Mouse (Mus musculus): ENCODE measurements around the gene Atp5d. TPM values are rescaled to one million over a fixed set of nuclear protein-coding genes. Genes with fewer than 3 reads are reported as not detected.
A peak's percentile ranks its signal among the peaks of the same experiment; 100 is the strongest.
"Not testable (repeated sequence)": the region's sequence is repeated elsewhere in the genome, so short reads cannot be mapped to it uniquely, and the experiment has no call there.

The Atp5d gene
- polyA plus RNA-seq, 1 experiment from 2014 or later, result 426 TPM

DNA sequence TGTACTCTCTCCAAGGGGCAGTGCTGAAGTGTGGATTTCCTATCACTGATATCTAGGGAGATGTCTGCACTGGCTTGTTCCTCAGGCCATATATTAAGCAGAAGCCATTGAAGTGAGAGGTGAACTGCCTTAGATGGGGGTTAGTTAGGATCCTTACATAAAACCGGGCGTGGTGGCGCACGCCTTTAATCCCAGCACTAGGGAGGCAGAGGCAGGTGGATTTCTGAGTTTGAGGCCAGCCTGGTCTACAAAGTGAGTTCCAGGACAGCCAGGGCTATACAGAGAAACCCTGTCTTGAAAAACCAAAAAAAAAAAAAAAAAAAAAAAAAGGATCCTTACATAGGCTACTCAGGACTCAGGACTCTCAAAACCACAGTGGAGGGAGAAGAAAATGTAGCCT lies 27.7 kb downstream of the Atp5d start:
- Histone ChIP-seq H3K36me3 (ENCODE audit: control insufficient read depth, insufficient read depth, low read length) (peaks cover 13% of the 10 kb centered on the region; the same call in 1 of the 2 replicates), H3K4me1 (ENCODE audit: control insufficient read depth, insufficient read depth, low read length) (peaks cover 42% of the 10 kb centered on the region)
- H3K4me2 ChIP-seq (ENCODE audit: low read depth, severe bottlenecking); H3K4me3 ChIP-seq (ENCODE audit: low read depth, low read length); H3K27ac ChIP-seq (replicated peaks; ENCODE audit: low read depth, low read length); H3K27me3 ChIP-seq (ENCODE audit: control insufficient read depth, insufficient read depth, low read length); H3K9me3 ChIP-seq (ENCODE audit: control insufficient read depth, low read length); ATAC-seq (ENCODE audit: insufficient number of reproducible peaks, low FRiP score, low TSS enrichment, low read depth); DNase-seq (ENCODE audit: low spot score); H3K9ac ChIP-seq (ENCODE audit: low read length): not testable (repeated sequence)
- 74% methylated on average over 4 of the region's 4 CpGs for WGBS

DNA sequence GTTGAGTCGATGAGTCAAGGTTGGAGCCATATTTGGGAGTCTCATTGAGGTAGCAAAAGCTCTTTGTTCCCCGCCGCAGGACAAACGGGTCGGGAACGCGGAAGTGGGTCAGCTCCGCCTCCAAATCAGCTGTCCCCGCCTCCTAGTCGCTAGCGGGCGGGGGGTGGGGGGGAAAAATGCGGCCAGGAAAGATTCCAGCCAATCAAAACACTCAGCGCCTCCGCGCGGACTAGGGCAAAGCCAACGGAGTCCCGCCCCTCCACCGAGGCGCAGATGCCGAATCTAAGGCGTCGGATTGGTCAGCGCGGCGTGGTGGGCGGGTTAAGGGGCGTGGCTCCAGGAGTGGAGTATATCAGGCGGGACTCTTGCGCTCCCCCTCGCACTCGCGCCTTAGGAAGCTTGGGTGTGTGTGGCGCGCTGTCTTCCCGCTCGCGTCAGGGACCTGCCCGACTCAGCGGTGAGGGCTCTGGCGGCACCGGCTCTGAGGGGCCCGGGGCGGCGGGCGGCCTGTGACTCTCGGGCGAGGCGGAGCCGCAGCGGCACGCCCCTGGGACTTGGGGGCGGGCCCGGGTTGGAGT lies 29.1 kb downstream of the Atp5d start:
- H3K9me3 ChIP-seq (ENCODE audit: control insufficient read depth, low read length), result no peaks in the 10 kb centered on the region
- ATAC-seq (ENCODE audit: insufficient number of reproducible peaks, low FRiP score, low TSS enrichment, low read depth) (peak; percentile 89), DNase-seq (ENCODE audit: low spot score) (peak; percentile 99)
- H3K27me3 ChIP-seq (ENCODE audit: control insufficient read depth, insufficient read depth, low read length), result no peaks in the 10 kb centered on the region
- WGBS, result 1% methylated on average over 46 of the region's 55 CpGs
- peak overlapping the region; percentile 99 for H3K9ac ChIP-seq (ENCODE audit: low read length)
- H3K4me1 ChIP-seq (ENCODE audit: control insufficient read depth, insufficient read depth, low read length), result peaks cover 39% of the 10 kb centered on the region
- H3K36me3 ChIP-seq (ENCODE audit: control insufficient read depth, insufficient read depth, low read length), result peaks cover 19% of the 10 kb centered on the region
- H3K27ac ChIP-seq (replicated peaks; ENCODE audit: low read depth, low read length), result peak overlapping the region; percentile 99
- H3K4me2 ChIP-seq (ENCODE audit: low read depth, severe bottlenecking), result peak overlapping the region; percentile 85
- peak overlapping the region; percentile 92 for H3K4me3 ChIP-seq (ENCODE audit: low read depth, low read length)

DNA sequence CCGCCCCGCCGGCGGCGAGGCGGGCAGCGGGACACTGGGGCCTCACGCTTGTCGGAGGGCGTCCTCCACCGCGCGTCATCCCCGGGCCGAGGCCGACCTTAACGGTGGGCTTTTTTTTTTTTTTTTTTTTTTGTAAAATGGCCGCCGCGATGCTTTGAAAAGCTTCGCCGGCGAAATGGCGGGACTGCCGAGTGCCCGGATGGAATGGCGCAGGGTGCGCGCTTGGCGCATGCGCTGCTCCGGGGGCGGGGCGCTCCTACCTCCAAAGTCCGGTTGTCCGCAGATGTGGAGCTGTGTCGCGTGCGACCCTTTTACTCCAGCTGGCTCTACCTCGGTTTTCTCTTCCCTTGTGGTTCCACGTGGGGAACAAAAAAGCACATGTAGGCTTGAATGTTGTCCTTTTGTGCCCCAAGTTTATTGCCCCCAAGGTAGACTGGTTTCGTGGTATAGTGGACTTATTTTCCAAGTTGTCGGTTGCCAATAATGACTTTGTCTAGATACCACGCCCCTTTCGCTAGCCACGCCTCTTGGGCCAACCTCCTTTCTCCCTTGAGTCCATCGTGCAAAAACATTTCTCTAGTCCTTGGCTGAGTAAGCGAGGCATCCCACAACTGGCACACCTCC lies 29.7 kb downstream of the Atp5d start:
- H3K4me3 ChIP-seq (ENCODE audit: low read depth, low read length), result peak overlapping the region; percentile 92
- H3K27me3 ChIP-seq (ENCODE audit: control insufficient read depth, insufficient read depth, low read length), result no peaks in the 10 kb centered on the region
- H3K9ac ChIP-seq (ENCODE audit: low read length), result peak overlapping the region; percentile 99
- peaks cover 19% of the 10 kb centered on the region for H3K36me3 ChIP-seq (ENCODE audit: control insufficient read depth, insufficient read depth, low read length)
- no peaks in the 10 kb centered on the region for H3K9me3 ChIP-seq (ENCODE audit: control insufficient read depth, low read length)
- DNase-seq (ENCODE audit: low spot score) (peak; percentile 97), ATAC-seq (ENCODE audit: insufficient number of reproducible peaks, low FRiP score, low TSS enrichment, low read depth) (peak; percentile 52)
- peaks cover 34% of the 10 kb centered on the region for H3K4me1 ChIP-seq (ENCODE audit: control insufficient read depth, insufficient read depth, low read length)
- WGBS, result under 1% methylated on average over 48 of the region's 48 CpGs
- peak overlapping the region; percentile 85 for H3K4me2 ChIP-seq (ENCODE audit: low read depth, severe bottlenecking)
- peak overlapping the region; percentile 99 for H3K27ac ChIP-seq (replicated peaks; ENCODE audit: low read depth, low read length)

DNA sequence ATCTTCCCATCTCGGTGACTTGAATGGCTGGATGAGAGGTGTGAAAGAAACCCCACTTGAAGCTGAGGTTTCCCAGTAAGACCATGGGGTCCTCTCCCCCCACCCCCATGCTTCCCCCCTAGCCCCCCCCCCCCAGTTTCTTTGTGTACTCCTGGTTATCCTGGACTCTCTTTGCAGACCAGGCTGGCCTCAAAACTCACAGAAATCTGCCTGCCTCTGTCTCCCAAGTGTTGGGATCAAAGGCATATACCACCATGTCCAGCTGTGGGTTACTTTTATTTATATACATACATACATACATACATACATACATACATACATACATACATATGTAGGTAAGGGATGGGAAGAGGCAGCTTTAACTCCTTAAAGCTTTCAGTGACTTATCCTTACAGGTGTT lies 30.6 kb downstream of the Atp5d start:
- Histone ChIP-seq H3K4me3 (ENCODE audit: low read depth, low read length) (peak overlapping the region; percentile 92; the same call in 1 of the 2 replicates), H3K27ac (replicated peaks; ENCODE audit: low read depth, low read length) (no peak overlapping the region), H3K27me3 (ENCODE audit: control insufficient read depth, insufficient read depth, low read length) (no peaks in the 10 kb centered on the region), H3K4me2 (ENCODE audit: low read depth, severe bottlenecking) (peak overlapping the region; percentile 85), H3K36me3 (ENCODE audit: control insufficient read depth, insufficient read depth, low read length) (peaks cover 19% of the 10 kb centered on the region), H3K9ac (ENCODE audit: low read length) (no peak overlapping the region; the same call in 1 of the 2 replicates), H3K4me1 (ENCODE audit: control insufficient read depth, insufficient read depth, low read length) (peaks cover 32% of the 10 kb centered on the region), H3K9me3 (ENCODE audit: control insufficient read depth, low read length) (no peaks in the 10 kb centered on the region)
- 79% methylated on average over 1 of the region's 1 CpGs for WGBS
- ATAC-seq (ENCODE audit: insufficient number of reproducible peaks, low FRiP score, low TSS enrichment, low read depth) (no peak), DNase-seq (ENCODE audit: low spot score) (no peak)

GRCm38 (mm10) chr10:80169651-80170050 lies 31.2 kb downstream of the Atp5d start:
- peaks cover 26% of the 10 kb centered on the region for H3K4me1 ChIP-seq (ENCODE audit: control insufficient read depth, insufficient read depth, low read length)

DNA sequence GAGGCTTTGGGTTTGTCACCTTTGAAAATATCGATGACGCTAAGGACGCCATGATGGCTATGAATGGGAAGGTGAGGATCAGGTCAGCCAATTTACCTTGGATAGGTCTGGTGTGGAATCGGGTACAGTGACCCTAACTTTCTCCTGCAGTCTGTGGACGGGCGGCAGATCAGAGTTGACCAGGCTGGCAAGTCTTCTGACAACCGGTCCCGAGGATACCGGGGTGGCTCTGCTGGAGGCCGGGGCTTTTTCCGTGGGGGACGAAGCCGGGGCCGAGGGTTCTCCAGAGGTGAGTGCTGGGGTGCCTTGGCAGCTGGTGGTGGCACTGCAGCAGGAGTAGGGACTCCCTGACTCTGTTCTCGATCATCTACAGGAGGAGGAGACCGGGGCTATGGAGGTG lies 31.6 kb downstream of the Atp5d start:
- no peak overlapping the region for H3K4me2 ChIP-seq (ENCODE audit: low read depth, severe bottlenecking)
- no peak overlapping the region for H3K4me3 ChIP-seq (ENCODE audit: low read depth, low read length)

More at GRCm38 (mm10) chr10:80169651-80170050, 31.2 kb downstream of the Atp5d start:
- Histone ChIP-seq H3K9me3 (ENCODE audit: control insufficient read depth, low read length) (no peaks in the 10 kb centered on the region), H3K4me3 (ENCODE audit: low read depth, low read length) (no peak overlapping the region), H3K27ac (replicated peaks; ENCODE audit: low read depth, low read length) (no peak overlapping the region), H3K27me3 (ENCODE audit: control insufficient read depth, insufficient read depth, low read length) (no peaks in the 10 kb centered on the region), H3K9ac (ENCODE audit: low read length) (no peak overlapping the region), H3K4me2 (ENCODE audit: low read depth, severe bottlenecking) (no peak overlapping the region), H3K36me3 (ENCODE audit: control insufficient read depth, insufficient read depth, low read length) (peaks cover 19% of the 10 kb centered on the region)
- 90% methylated on average over 7 of the region's 7 CpGs for WGBS
- DNase-seq (ENCODE audit: low spot score) (no peak), ATAC-seq (ENCODE audit: insufficient number of reproducible peaks, low FRiP score, low TSS enrichment, low read depth) (no peak)

DNA sequence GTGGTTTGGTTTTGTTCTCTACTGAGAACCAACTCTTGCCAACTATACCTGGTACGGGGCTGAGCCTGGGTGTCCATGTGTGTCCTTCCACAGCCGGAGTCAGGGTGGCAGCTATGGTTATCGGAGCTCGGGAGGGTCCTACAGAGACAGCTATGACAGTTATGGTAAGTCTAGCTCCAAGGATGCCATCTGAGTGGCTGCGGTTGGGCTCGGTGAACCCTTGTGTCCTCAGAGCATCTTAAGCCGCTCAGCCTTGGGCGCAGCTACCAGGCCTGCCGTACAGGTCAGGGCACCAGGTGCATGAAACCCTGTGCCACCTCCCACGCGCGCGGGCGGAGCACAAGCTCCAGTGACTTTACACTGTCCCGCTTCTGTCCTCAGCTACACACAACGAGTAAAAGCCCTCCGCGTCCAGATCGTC lies 32.2 kb downstream of the Atp5d start:
- WGBS, result 96% methylated on average over 19 of the region's 19 CpGs
- Histone ChIP-seq H3K27me3 (ENCODE audit: control insufficient read depth, insufficient read depth, low read length) (no peaks in the 10 kb centered on the region), H3K4me1 (ENCODE audit: control insufficient read depth, insufficient read depth, low read length) (peaks cover 20% of the 10 kb centered on the region), H3K4me3 (ENCODE audit: low read depth, low read length) (peak overlapping the region; percentile 6; the same call in 1 of the 2 replicates), H3K9me3 (ENCODE audit: control insufficient read depth, low read length) (no peaks in the 10 kb centered on the region), H3K4me2 (ENCODE audit: low read depth, severe bottlenecking) (no peak overlapping the region), H3K9ac (ENCODE audit: low read length) (no peak overlapping the region), H3K36me3 (ENCODE audit: control insufficient read depth, insufficient read depth, low read length) (peaks cover 19% of the 10 kb centered on the region), H3K27ac (replicated peaks; ENCODE audit: low read depth, low read length) (no peak overlapping the region)
- DNase-seq (ENCODE audit: low spot score) (no peak), ATAC-seq (ENCODE audit: insufficient number of reproducible peaks, low FRiP score, low TSS enrichment, low read depth) (no peak)

More for the DNA sequence above, 31.6 kb downstream of the Atp5d start:
- Histone ChIP-seq H3K9me3 (ENCODE audit: control insufficient read depth, low read length) (no peaks in the 10 kb centered on the region), H3K4me1 (ENCODE audit: control insufficient read depth, insufficient read depth, low read length) (peaks cover 24% of the 10 kb centered on the region), H3K27me3 (ENCODE audit: control insufficient read depth, insufficient read depth, low read length) (no peaks in the 10 kb centered on the region), H3K9ac (ENCODE audit: low read length) (no peak overlapping the region), H3K27ac (replicated peaks; ENCODE audit: low read depth, low read length) (no peak overlapping the region), H3K36me3 (ENCODE audit: control insufficient read depth, insufficient read depth, low read length) (peaks cover 19% of the 10 kb centered on the region)
- DNase-seq (ENCODE audit: low spot score) (no peak), ATAC-seq (ENCODE audit: insufficient number of reproducible peaks, low FRiP score, low TSS enrichment, low read depth) (no peak)
- 96% methylated on average over 16 of the region's 16 CpGs for WGBS

DNA sequence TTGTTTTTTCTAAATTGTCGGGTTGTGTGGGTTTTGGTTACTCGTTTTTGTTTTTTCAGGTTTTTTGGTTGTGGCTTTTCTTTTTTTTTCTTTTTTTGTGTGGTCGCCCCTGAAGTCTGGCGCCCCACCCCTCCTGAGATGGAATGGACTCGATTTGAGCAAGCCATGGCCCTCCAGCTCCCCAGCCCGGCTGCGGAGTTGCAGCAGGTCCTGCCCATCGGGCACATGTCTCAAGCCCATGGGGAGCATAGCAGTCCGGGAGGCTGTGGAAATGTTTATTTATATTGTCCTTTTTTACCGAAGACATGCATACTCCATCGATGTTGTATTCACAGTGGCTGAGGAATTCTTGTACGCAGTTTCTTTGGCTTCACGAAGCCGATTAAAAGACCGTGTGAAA lies 32.8 kb downstream of the Atp5d start:
- H3K4me2 ChIP-seq (ENCODE audit: low read depth, severe bottlenecking), result no peak overlapping the region
- H3K4me1 ChIP-seq (ENCODE audit: control insufficient read depth, insufficient read depth, low read length), result peaks cover 21% of the 10 kb centered on the region
- no peak overlapping the region for H3K9ac ChIP-seq (ENCODE audit: low read length)
- DNase-seq (ENCODE audit: low spot score) (no peak), ATAC-seq (ENCODE audit: insufficient number of reproducible peaks, low FRiP score, low TSS enrichment, low read depth) (no peak)
- no peak overlapping the region for H3K27ac ChIP-seq (replicated peaks; ENCODE audit: low read depth, low read length)
- H3K27me3 ChIP-seq (ENCODE audit: control insufficient read depth, insufficient read depth, low read length), result no peaks in the 10 kb centered on the region
- H3K4me3 ChIP-seq (ENCODE audit: low read depth, low read length), result no peak overlapping the region
- H3K9me3 ChIP-seq (ENCODE audit: control insufficient read depth, low read length), result no peaks in the 10 kb centered on the region
- 94% methylated on average over 15 of the region's 15 CpGs for WGBS
- H3K36me3 ChIP-seq (ENCODE audit: control insufficient read depth, insufficient read depth, low read length), result peaks cover 19% of the 10 kb centered on the region

All from limb, embryonic 11.5 days (tissue).